Mouse (Mus musculus) stomach, postnatal 0 days (tissue): Measurements from ENCODE around the gene Cd5.

Experiments
- CTCF ChIP-seq: IDR thresholded peaks from 2 replicates; pipeline ENCODE4 v1.5.1; 2016; ENCODE audit warnings: antibody characterized with exemption, low read depth, mild to moderate bottlenecking, moderate library complexity
- EP300 ChIP-seq: optimal IDR thresholded peaks from 2 replicates; pipeline ENCODE3; 2016; ENCODE audit warnings: antibody characterized with exemption

GRCm38 (mm10) chr19:10742565-10742964, 3.8 kb upstream of the Cd5 start:
- TF ChIP-seq CTCF (no peak), EP300 (no peak)
